Mouse (Mus musculus) spleen, postnatal 4 days (tissue): ENCODE measurements around the gene Dmxl2.

ENCODE experiments used
- DNase-seq, 2 experiments: peaks; one replicate each; pipeline ENCODE4 v3.0.0; 2022; ENCODE audit warnings: low spot score in 2 of 2

The Dmxl2 gene

DNA sequence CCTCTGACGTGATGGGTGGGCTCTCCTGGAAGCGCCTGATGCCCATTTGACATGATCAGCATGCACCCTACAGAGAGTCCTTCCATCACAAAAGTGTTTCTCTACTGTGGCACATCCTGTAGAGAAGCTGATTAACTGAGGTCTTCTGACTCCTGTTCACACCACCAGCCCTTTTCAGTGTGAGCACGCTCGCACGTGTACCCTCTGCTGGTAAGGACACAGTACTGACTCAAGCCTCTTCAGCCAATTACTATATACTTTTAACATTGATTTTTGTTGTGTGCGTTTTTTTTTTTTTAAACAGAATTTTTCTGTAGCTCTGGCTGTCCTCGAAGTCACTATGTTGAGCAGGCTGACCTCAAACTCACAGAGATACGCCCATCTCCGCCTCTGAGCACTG, 185.1 kb downstream of the Dmxl2 start:
- DNase-seq: no peak
